Mouse (Mus musculus): ENCODE results near the gene Kat5.

The Kat5 gene

GRCm38 (mm10) chr19:5629907-5630306, 19.9 kb upstream of the Kat5 start:
- DNase-seq (ENCODE audit: low spot score), result no peak

GRCm38 (mm10) chr19:5625311-5625710, 15.3 kb upstream of the Kat5 start:
- no peak for DNase-seq (ENCODE audit: low spot score)

- no peak for DNase-seq (ENCODE audit: low spot score)
Observed at GRCm38 (mm10) chr19:5621884-5622283, 11.8 kb upstream of the Kat5 start.

GRCm38 (mm10) chr19:5620007-5620406, 10.0 kb upstream of the Kat5 start:
- DNase-seq (ENCODE audit: low spot score), result no peak

- no peak for DNase-seq (ENCODE audit: low spot score)
Observed at GRCm38 (mm10) chr19:5614953-5615352, 4.9 kb upstream of the Kat5 start.

- DNase-seq (ENCODE audit: low spot score), result no peak
Observed at GRCm38 (mm10) chr19:5612762-5613411, 2.9 kb upstream of the Kat5 start.

GRCm38 (mm10) chr19:5611973-5612372, 1.9 kb upstream of the Kat5 start:
- no peak for DNase-seq (ENCODE audit: low spot score)

- no peak for DNase-seq (ENCODE audit: low spot score)
Observed at GRCm38 (mm10) chr19:5609171-5609546, 878 bp downstream of the Kat5 start.

- DNase-seq (ENCODE audit: low spot score), result no peak
Observed at GRCm38 (mm10) chr19:5608707-5609106, 1.3 kb downstream of the Kat5 start.

GRCm38 (mm10) chr19:5607705-5608410, 2.2 kb downstream of the Kat5 start:
- no peak for DNase-seq (ENCODE audit: low spot score)

GRCm38 (mm10) chr19:5606196-5606595, 3.8 kb downstream of the Kat5 start:
- DNase-seq (ENCODE audit: low spot score), result no peak

- DNase-seq (ENCODE audit: low spot score), result no peak
Observed at GRCm38 (mm10) chr19:5605126-5605525, 4.9 kb downstream of the Kat5 start.

GRCm38 (mm10) chr19:5603664-5604063, 6.4 kb downstream of the Kat5 start:
- no peak for DNase-seq (ENCODE audit: low spot score)

GRCm38 (mm10) chr19:5601752-5602541, 8.1 kb downstream of the Kat5 start, which contains the start of gene Rnaseh2c:
Rnaseh2c (plus strand) TSS chr19:5601873.
- no peak for DNase-seq (ENCODE audit: low spot score)

- no peak for DNase-seq (ENCODE audit: low spot score)
Observed at GRCm38 (mm10) chr19:5599224-5599623, 10.8 kb downstream of the Kat5 start.

GRCm38 (mm10) chr19:5591888-5592287, 18.1 kb downstream of the Kat5 start:
- DNase-seq (ENCODE audit: low spot score), result no peak

- DNase-seq (ENCODE audit: low spot score), result no peak
Observed at GRCm38 (mm10) chr19:5589159-5589558, 20.9 kb downstream of the Kat5 start.

GRCm38 (mm10) chr19:5581995-5582394, 28.0 kb downstream of the Kat5 start:
- no peak for DNase-seq (ENCODE audit: low spot score)

- no peak for DNase-seq (ENCODE audit: low spot score)
Observed at GRCm38 (mm10) chr19:5580776-5581175, 29.3 kb downstream of the Kat5 start.

GRCm38 (mm10) chr19:5579971-5580370, 30.1 kb downstream of the Kat5 start:
- DNase-seq (ENCODE audit: low spot score), result no peak

- no peak for DNase-seq (ENCODE audit: low spot score)
Observed at GRCm38 (mm10) chr19:5575336-5575735, 34.7 kb downstream of the Kat5 start.

GRCm38 (mm10) chr19:5572331-5573125, 37.5 kb downstream of the Kat5 start:
- DNase-seq (ENCODE audit: low spot score), result no peak

Measured in urinary bladder, postnatal 10 days (tissue).